Mouse (Mus musculus) neural tube, embryonic 15.5 days (tissue): ENCODE measurements around the gene Hspb9. TPM values are rescaled to one million over a fixed set of nuclear protein-coding genes. Genes with fewer than 3 reads are reported as not detected.
A peak's percentile ranks its signal among the peaks of the same experiment; 100 is the strongest.

Experiments used
- ATAC-seq: fragments of 200-750 bp; cut with Nextera tagmentation; 2 replicates; pipeline ENCODE4 v1.8.0; 2017; ENCODE audit warnings: mild to moderate bottlenecking, moderate TSS enrichment, moderate library complexity; ENCODE audit not compliant: low FRiP score
- H3K27ac ChIP-seq: fragments of 300-500 bp; sonication (generic); replicated peaks from 2 replicates; pipeline ENCODE4 v1.5.1; 2015; ENCODE audit warnings: mild to moderate bottlenecking, inconsistent platforms
- H3K27me3 ChIP-seq: fragments of 300-500 bp; sonication (generic); replicated peaks from 2 replicates; pipeline ENCODE4 v1.6.1; 2015; ENCODE audit warnings: inconsistent platforms
- H3K36me3 ChIP-seq: fragments of 300-500 bp; sonication (generic); 2 replicates; pipeline ENCODE4 v1.6.1; 2015; ENCODE audit warnings: inconsistent platforms
- H3K4me1 ChIP-seq: fragments of 300-500 bp; sonication (generic); 2 replicates; pipeline ENCODE4 v1.6.1; 2015; ENCODE audit warnings: inconsistent platforms
- H3K4me2 ChIP-seq: fragments of 300-500 bp; sonication (generic); 2 replicates; pipeline ENCODE4 v1.6.1; 2015; ENCODE audit warnings: inconsistent platforms, mild to moderate bottlenecking, moderate library complexity
- H3K4me3 ChIP-seq: fragments of 300-500 bp; sonication (generic); replicated peaks from 2 replicates; pipeline ENCODE4 v1.5.1; 2015; ENCODE audit warnings: mild to moderate bottlenecking, inconsistent platforms
- H3K9ac ChIP-seq: fragments of 300-500 bp; sonication (generic); replicated peaks from 2 replicates; pipeline ENCODE4 v1.6.1; 2015; ENCODE audit warnings: mild to moderate bottlenecking, inconsistent platforms
- H3K9me3 ChIP-seq: fragments of 300-500 bp; sonication (generic); replicated peaks from 2 replicates; pipeline ENCODE4 v1.6.1; 2016; ENCODE audit warnings: inconsistent platforms
- WGBS: fragments of 180-500 bp; shearing (Covaris S2); methylation state at CpG from one replicate; pipeline ENCODE4 v1.1.7; 2015; ENCODE audit warnings: mixed read lengths; 5-methylcytosine and 5-hydroxymethylcytosine counted together
- polyA plus RNA-seq: library from polyadenylated mRNA; unstranded; fragments of >200 nt; fragmentation: Nextera tagmentation; extraction: Ambion mirVana; gene quantifications from 2 replicates; pipeline ENCODE4 v1.2.1, GENCODE M21; 2015

The Hspb9 gene
- polyA plus RNA-seq, 1 experiment from 2014 or later = not detected

DNA sequence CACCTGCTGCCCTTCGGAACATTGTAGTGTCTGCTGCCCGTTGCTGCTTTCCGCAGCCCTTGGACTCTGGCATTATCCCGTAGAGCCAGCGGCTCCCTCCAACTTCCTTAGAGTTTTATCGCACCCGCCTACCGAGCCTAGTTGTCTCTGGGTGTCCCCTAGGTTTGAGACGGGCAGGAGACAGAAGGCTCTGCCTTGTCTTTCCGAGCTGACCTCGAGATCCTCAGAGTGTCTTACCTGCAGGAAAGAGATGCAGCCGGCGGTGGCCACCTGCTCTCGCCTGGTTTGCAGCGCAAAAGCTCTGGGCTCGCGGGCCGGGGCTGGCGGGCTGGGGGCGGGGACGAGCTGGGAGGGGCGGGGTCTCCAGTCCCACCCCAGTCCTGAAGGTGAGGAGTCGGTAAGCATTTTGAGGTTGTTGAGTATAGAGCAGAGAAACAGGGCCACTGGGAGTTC, 21.5 kb upstream of the Hspb9 start, which contains the start of gene Zfp385c:
TSS of gene Zfp385c (minus strand) at position 292 of the 453 bp plus-strand sequence.
- peak within 1 kb of the TSS; percentile 30; the same call in 1 of the 2 replicates for H3K9ac ChIP-seq
- H3K27ac ChIP-seq = no peak within 1 kb of the TSS
- WGBS = 1% methylated on average over 23 of the region's 23 CpGs

GRCm38 (mm10) chr11:100693154-100693553, 20.5 kb upstream of the Hspb9 start:
- no peaks in the 10 kb centered on the region for H3K9me3 ChIP-seq
- peaks cover 10% of the 10 kb centered on the region for H3K4me1 ChIP-seq

More for the DNA sequence above, 21.5 kb upstream of the Hspb9 start, which contains the start of gene Zfp385c:
- Histone ChIP-seq H3K4me1 (peaks cover 10% of the 10 kb centered on the region), H3K36me3 (no peaks in the 10 kb centered on the region), H3K27me3 (peaks cover 32% of the 10 kb centered on the region), H3K9me3 (no peaks in the 10 kb centered on the region), H3K4me2 (peak within 1 kb of the TSS; percentile 57), H3K4me3 (peak within 1 kb of the TSS; percentile 27)
- ATAC-seq = no peak

DNA sequence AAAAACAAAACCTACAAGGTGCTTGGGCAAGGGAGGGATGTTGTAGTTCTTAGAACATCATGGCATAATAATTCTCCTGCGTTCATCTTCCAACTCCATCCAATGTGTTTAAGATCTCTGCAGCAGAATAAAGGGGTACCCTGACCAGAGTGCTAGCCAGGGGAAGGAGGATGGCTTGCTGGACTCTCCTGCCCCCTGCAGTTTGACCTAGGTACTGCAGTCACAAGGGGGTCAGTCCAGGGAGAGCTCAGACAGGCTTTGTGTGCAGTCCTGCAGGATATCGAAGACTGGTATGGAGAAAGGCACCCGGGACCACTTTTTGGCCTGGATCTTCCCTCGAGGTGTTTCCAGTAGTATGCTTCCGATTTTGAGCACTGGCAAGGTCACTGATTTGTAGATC, 18.7 kb upstream of the Hspb9 start:
- WGBS = 29% methylated on average over 5 of the region's 5 CpGs
- peaks cover 2% of the 10 kb centered on the region; the same call in 1 of the 2 replicates for H3K36me3 ChIP-seq
- no peaks in the 10 kb centered on the region for H3K9me3 ChIP-seq
- no peak for ATAC-seq
- no peak overlapping the region for H3K9ac ChIP-seq
- no peak overlapping the region for H3K27ac ChIP-seq
- H3K27me3 ChIP-seq = peaks cover 31% of the 10 kb centered on the region
- no peak overlapping the region for H3K4me2 ChIP-seq
- H3K4me3 ChIP-seq = no peak overlapping the region
- H3K4me1 ChIP-seq = peaks cover 10% of the 10 kb centered on the region

More at GRCm38 (mm10) chr11:100693154-100693553, 20.5 kb upstream of the Hspb9 start:
- 12% methylated on average over 5 of the region's 5 CpGs for WGBS
- no peak overlapping the region for H3K4me3 ChIP-seq
- no peak overlapping the region for H3K4me2 ChIP-seq
- H3K27me3 ChIP-seq = peaks cover 32% of the 10 kb centered on the region
- H3K27ac ChIP-seq = no peak overlapping the region
- no peaks in the 10 kb centered on the region for H3K36me3 ChIP-seq
- H3K9ac ChIP-seq = no peak overlapping the region
- no peak for ATAC-seq

GRCm38 (mm10) chr11:100697921-100698320, 15.7 kb upstream of the Hspb9 start:
- Histone ChIP-seq H3K9ac (no peak overlapping the region), H3K27me3 (peaks cover 5% of the 10 kb centered on the region)
- WGBS = 75% methylated on average over 7 of the region's 7 CpGs

GRCm38 (mm10) chr11:100700710-100701109, 12.9 kb upstream of the Hspb9 start:
- peaks cover 9% of the 10 kb centered on the region for H3K4me1 ChIP-seq
- no peaks in the 10 kb centered on the region for H3K9me3 ChIP-seq
- peaks cover 17% of the 10 kb centered on the region for H3K36me3 ChIP-seq
- H3K27me3 ChIP-seq = no peaks in the 10 kb centered on the region
- no peak overlapping the region for H3K4me2 ChIP-seq
- WGBS = 84% methylated on average over 3 of the region's 3 CpGs
- H3K27ac ChIP-seq = no peak overlapping the region
- H3K9ac ChIP-seq = no peak overlapping the region
- no peak for ATAC-seq
- no peak overlapping the region for H3K4me3 ChIP-seq

More at GRCm38 (mm10) chr11:100697921-100698320, 15.7 kb upstream of the Hspb9 start:
- Histone ChIP-seq H3K9me3 (no peaks in the 10 kb centered on the region), H3K36me3 (peaks cover 2% of the 10 kb centered on the region; the same call in 1 of the 2 replicates), H3K4me1 (peaks cover 7% of the 10 kb centered on the region), H3K4me2 (no peak overlapping the region), H3K4me3 (no peak overlapping the region), H3K27ac (no peak overlapping the region)
- ATAC-seq = no peak

DNA sequence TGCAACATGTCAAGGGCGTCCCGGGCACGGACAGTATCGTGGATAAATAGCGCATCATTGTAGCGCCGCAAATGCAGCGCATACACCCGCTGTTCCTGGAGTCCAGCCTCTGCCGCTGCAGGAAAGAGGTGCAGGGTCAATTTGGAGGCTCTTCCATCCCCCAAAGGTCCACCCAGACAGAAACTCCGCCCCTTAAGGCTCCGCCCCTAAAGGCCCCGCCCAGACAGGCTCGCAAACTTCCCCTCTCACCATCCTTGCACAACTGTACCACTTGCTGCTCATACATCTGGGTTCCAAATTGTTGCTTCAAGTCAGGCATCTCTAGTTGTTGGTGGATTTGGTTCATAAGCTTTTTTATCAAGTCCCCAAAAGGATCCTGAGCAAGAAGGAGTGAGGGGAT, 12.3 kb upstream of the Hspb9 start:
- no peaks in the 10 kb centered on the region for H3K27me3 ChIP-seq
- ATAC-seq = no peak
- 6% methylated on average over 14 of the region's 14 CpGs for WGBS
- H3K4me1 ChIP-seq = peaks cover 9% of the 10 kb centered on the region
- H3K9ac ChIP-seq = no peak overlapping the region
- no peak overlapping the region for H3K27ac ChIP-seq
- H3K9me3 ChIP-seq = no peaks in the 10 kb centered on the region
- H3K4me3 ChIP-seq = 0 out of 2 replicates have a peak overlapping the region, but pooled peaks have one; percentile 16
- peak overlapping the region; percentile 45 for H3K4me2 ChIP-seq
- peaks cover 23% of the 10 kb centered on the region for H3K36me3 ChIP-seq

GRCm38 (mm10) chr11:100702081-100702851, 11.4 kb upstream of the Hspb9 start:
- peak; percentile 54; the same call in 1 of the 2 replicates for ATAC-seq
- H3K27ac ChIP-seq = no peak overlapping the region
- H3K4me1 ChIP-seq = peaks cover 9% of the 10 kb centered on the region
- peaks cover 32% of the 10 kb centered on the region for H3K36me3 ChIP-seq
- H3K9ac ChIP-seq = 0 out of 2 replicates have a peak overlapping the region, but pooled peaks have one; percentile 1
- no peak overlapping the region for H3K4me3 ChIP-seq
- 40% methylated on average over 19 of the region's 19 CpGs for whole genome bisulfite sequencing
- no peaks in the 10 kb centered on the region for H3K27me3 ChIP-seq
- H3K9me3 ChIP-seq = no peaks in the 10 kb centered on the region
- H3K4me2 ChIP-seq = peak overlapping the region; percentile 30

DNA sequence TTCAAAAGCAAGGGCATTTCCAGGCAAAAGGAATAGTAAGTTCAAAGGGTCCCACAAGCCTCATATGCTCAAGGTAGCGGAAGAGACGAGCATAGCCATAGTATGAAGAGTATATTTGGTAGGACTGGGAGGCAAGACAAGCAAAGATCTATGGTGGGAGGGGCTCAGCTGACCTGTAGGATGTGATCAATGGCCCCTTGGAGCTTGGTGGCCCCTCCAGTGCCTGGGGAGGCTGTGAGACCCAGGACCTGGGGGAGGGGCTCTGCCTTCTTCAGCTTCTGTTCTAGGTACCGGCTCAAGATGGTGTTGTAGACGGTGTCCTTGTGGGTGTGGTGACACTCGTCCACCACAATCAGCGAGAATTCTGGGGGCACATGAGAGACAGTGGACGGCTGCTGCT, 10.7 kb upstream of the Hspb9 start:
- Histone ChIP-seq H3K4me1 (peaks cover 9% of the 10 kb centered on the region), H3K27me3 (no peaks in the 10 kb centered on the region), H3K9ac (no peak overlapping the region), H3K4me2 (peak overlapping the region; percentile 30), H3K9me3 (no peaks in the 10 kb centered on the region), H3K4me3 (no peak overlapping the region), H3K27ac (no peak overlapping the region), H3K36me3 (peaks cover 39% of the 10 kb centered on the region)
- no peak for ATAC-seq
- 51% methylated on average over 7 of the region's 7 CpGs for WGBS

DNA sequence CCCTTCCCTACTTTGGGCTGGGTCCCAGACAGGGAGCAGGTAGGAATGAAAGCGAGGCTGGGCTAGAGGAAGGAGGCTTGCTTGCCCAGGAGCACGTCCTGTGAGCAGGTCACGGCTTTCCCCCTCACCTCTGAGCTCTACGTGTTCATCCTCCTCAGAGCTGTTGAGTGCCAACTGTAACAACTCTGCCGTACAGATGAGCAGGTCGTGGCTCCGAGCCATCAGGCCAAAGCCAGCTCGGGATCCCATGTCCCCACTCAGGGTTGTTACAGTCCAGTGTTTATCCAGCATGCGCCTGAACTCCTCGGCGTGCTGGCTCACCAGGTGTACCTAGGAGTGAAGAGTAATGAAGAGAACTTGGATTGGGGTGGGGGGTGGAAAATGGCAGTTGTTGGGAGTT, 10.3 kb upstream of the Hspb9 start:
- WGBS = 67% methylated on average over 11 of the region's 11 CpGs
- Histone ChIP-seq H3K4me3 (no peak overlapping the region), H3K27me3 (no peaks in the 10 kb centered on the region), H3K4me2 (no peak overlapping the region), H3K9ac (no peak overlapping the region), H3K36me3 (peaks cover 43% of the 10 kb centered on the region), H3K4me1 (peaks cover 9% of the 10 kb centered on the region), H3K27ac (no peak overlapping the region), H3K9me3 (no peaks in the 10 kb centered on the region)
- no peak for ATAC-seq

GRCm38 (mm10) chr11:100703851-100704531, 9.7 kb upstream of the Hspb9 start, which contains the start of gene Dhx58:
Dhx58 (minus strand) TSS chr11:100704271.
- H3K4me2 ChIP-seq = no peak within 1 kb of the TSS

DNA sequence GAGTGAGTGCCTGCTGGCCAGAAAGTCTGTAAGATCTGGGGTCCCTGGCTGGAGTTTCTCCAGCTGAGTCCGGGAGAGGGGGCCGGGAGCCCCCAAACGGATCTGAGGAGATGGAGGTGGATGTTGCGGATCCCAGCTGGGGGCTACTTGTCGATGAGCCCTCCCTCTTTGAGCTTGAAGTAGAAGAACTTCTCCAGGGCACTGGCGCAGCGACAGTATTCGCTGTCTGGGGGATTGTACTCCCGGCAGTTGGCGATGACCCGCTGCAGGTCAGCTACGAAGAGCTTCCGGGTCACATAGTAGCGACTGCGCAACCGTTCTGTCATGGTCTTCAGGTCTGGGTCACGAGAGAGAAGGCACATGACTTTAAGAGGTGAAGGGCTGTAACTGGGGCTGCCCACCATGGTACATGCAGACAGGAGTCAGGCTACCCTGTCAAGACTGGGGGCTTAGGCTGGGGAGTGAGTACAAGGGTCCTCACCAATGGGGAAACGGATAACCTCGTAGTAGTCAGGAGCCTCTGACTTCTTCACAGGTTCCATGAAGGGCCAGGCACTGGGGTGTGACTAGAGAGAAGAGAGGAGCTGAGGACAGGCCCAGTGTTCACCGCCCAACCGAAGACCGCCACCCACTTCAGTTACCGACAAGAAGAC, 8.4 kb upstream of the Hspb9 start:
- no peak overlapping the region for H3K4me2 ChIP-seq
- H3K4me1 ChIP-seq = peaks cover 9% of the 10 kb centered on the region
- WGBS = 94% methylated on average over 23 of the region's 23 CpGs
- H3K27ac ChIP-seq = no peak overlapping the region
- no peak overlapping the region for H3K4me3 ChIP-seq
- H3K9ac ChIP-seq = no peak overlapping the region
- no peaks in the 10 kb centered on the region for H3K27me3 ChIP-seq
- no peaks in the 10 kb centered on the region for H3K9me3 ChIP-seq
- H3K36me3 ChIP-seq = peaks cover 60% of the 10 kb centered on the region
- ATAC-seq = no peak

More at GRCm38 (mm10) chr11:100703851-100704531, 9.7 kb upstream of the Hspb9 start, which contains the start of gene Dhx58:
- H3K4me1 ChIP-seq = peaks cover 9% of the 10 kb centered on the region
- no peak within 1 kb of the TSS for H3K27ac ChIP-seq
- no peak for ATAC-seq
- no peak within 1 kb of the TSS for H3K4me3 ChIP-seq
- peaks cover 50% of the 10 kb centered on the region for H3K36me3 ChIP-seq
- no peaks in the 10 kb centered on the region for H3K9me3 ChIP-seq
- 66% methylated on average over 7 of the region's 7 CpGs for WGBS
- H3K27me3 ChIP-seq = no peaks in the 10 kb centered on the region
- no peak within 1 kb of the TSS for H3K9ac ChIP-seq
